Mouse (Mus musculus) embryonic facial prominence, embryonic 10.5 days (tissue): Measurements from ENCODE around the gene Prf1. TPM values are rescaled to one million over a fixed set of nuclear protein-coding genes. Genes with fewer than 3 reads are reported as not detected.

Experiments
- DNase-seq: peaks from one replicate; pipeline ENCODE4 v3.0.0-alpha.2; 2017; ENCODE audit warnings: low spot score
- H3K27ac ChIP-seq: fragments of 300-500 bp; sonication (generic); replicated peaks from 2 replicates; pipeline ENCODE4 v1.5.1; 2016; ENCODE audit warnings: mild to moderate bottlenecking
- H3K27me3 ChIP-seq: fragments of 300-500 bp; sonication (generic); replicated peaks from 2 replicates; pipeline ENCODE4 v1.6.1; 2016; ENCODE audit warnings: low read depth, mild to moderate bottlenecking; ENCODE audit not compliant: poor library complexity, severe bottlenecking
- H3K36me3 ChIP-seq: fragments of 300-500 bp; sonication (generic); replicated peaks from 2 replicates; pipeline ENCODE4 v1.6.1; 2016; ENCODE audit warnings: mild to moderate bottlenecking, moderate library complexity
- H3K4me1 ChIP-seq: fragments of 300-500 bp; sonication (generic); 2 replicates; pipeline ENCODE4 v1.6.1; 2016
- H3K4me3 ChIP-seq: fragments of 300-500 bp; sonication (generic); 2 replicates; pipeline ENCODE4 v1.5.1; 2016; ENCODE audit warnings: mild to moderate bottlenecking, moderate library complexity
- H3K9me3 ChIP-seq: fragments of 300-500 bp; sonication (generic); 2 replicates; pipeline ENCODE4 v1.6.1; 2016; ENCODE audit warnings: mild to moderate bottlenecking
- WGBS: fragments of 180-500 bp; shearing (Covaris S2); methylation state at CpG from one replicate; pipeline ENCODE4 v1.1.7; 2016; 5-methylcytosine and 5-hydroxymethylcytosine counted together
- polyA plus RNA-seq: library from polyadenylated mRNA; unstranded; fragments of >200 nt; fragmentation: Nextera tagmentation; extraction: Ambion mirVana; gene quantifications from 2 replicates; pipeline ENCODE4 v1.2.1, GENCODE M21; 2016

Prf1 gene
- polyA plus RNA-seq, 1 experiment from 2014 or later = not detected

DNA sequence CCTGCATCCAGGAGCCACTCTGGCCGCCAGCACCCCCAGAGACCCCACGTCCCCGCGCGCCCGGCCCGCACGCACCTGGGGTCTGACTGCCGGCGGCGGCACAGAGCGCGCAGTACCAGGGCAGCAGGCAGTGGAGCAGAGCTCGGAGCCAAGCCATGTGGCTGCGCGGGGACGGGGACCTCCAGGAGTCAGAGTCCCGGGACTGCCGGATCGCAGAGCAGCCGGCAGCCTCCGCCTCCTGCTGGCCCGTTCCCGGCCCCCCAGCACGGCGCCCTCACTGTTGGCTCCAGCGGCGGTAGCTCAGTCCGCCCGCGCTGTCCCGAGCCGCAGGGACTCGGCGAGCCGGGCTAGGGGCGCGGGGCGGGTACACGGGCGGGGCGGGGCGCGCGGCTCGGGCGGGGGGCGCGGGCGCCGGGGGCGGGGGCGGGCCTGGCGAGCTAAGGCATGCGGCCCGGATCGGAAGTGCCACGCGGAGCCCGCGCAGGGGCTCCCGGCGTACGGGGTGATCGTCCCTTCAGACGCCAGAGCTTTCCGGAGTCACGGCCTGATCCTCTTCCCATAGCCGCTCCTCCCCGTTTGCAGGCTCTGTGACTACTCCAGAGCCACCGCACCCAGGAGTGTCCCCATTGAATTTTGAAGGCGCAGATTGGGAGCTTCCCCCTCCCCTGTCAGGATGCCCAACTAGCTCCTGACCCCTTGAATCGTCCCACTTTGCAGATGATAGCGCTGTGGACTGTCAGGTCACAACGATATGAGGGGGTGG is 24.4 kb upstream of the Prf1 start, which contains the start of gene Adamts14:
TSS of gene Adamts14 (minus strand) at position 358 of the 763 bp plus-strand sequence.
- H3K27ac ChIP-seq = peak within 1 kb of the TSS; percentile 85
- H3K4me1 ChIP-seq = peaks cover 58% of the 10 kb centered on the region
- H3K36me3 ChIP-seq = no peaks in the 10 kb centered on the region
- peaks cover 48% of the 10 kb centered on the region for H3K27me3 ChIP-seq
- DNase-seq = peak; percentile 73
- H3K4me3 ChIP-seq = peak within 1 kb of the TSS; percentile 71
- WGBS = under 1% methylated on average over 67 of the region's 75 CpGs
- H3K9me3 ChIP-seq = no peaks in the 10 kb centered on the region

DNA sequence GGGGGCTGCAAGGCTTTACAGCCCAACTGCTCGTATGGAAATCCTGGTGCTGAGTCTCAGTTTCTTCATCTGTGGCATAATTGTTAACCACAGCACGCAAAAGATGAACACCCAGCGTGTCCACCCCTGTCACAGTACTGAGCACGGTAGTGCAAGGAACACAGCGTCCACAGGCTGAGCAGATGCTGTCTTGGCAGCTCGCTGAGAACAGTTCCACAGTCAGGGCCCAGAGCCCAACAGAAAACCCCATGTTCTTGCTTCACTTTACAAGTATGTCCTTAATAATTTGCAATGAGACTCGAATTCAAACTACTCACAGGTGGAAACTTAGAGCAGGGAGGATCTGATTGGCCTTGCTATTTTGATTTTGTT is 23.8 kb upstream of the Prf1 start:
- Histone ChIP-seq H3K36me3 (no peaks in the 10 kb centered on the region), H3K27ac (peak overlapping the region; percentile 85; the same call in 1 of the 2 replicates), H3K4me3 (peak overlapping the region; percentile 71), H3K27me3 (peaks cover 48% of the 10 kb centered on the region), H3K4me1 (peaks cover 58% of the 10 kb centered on the region), H3K9me3 (no peaks in the 10 kb centered on the region)
- 48% methylated on average over 7 of the region's 7 CpGs for WGBS
- no peak for DNase-seq

DNA sequence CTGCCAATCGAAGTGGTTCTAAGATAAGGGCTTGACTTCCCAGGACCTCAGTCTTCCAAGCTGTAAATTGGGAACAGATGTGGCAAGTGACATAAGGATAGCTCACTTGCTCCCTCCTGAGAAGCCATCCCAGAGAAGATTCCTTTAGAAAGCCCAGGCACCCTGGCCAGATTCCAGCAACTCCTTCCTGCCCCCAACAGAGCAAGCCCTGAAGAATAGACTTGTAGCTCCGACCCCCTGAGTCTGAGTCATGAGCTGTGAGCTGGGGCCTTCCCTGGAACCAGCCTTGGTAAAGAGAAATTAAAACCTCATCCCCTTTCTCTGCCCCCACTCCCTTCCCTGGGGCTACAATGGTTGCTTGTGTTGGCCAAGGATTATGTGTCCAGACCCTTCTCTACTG is 23.1 kb upstream of the Prf1 start:
- H3K27ac ChIP-seq = no peak overlapping the region
- no peak overlapping the region for H3K4me3 ChIP-seq
- DNase-seq = no peak
- 58% methylated on average over 2 of the region's 2 CpGs for WGBS
- peaks cover 48% of the 10 kb centered on the region for H3K27me3 ChIP-seq
- H3K9me3 ChIP-seq = no peaks in the 10 kb centered on the region
- no peaks in the 10 kb centered on the region for H3K36me3 ChIP-seq
- peaks cover 54% of the 10 kb centered on the region for H3K4me1 ChIP-seq

DNA sequence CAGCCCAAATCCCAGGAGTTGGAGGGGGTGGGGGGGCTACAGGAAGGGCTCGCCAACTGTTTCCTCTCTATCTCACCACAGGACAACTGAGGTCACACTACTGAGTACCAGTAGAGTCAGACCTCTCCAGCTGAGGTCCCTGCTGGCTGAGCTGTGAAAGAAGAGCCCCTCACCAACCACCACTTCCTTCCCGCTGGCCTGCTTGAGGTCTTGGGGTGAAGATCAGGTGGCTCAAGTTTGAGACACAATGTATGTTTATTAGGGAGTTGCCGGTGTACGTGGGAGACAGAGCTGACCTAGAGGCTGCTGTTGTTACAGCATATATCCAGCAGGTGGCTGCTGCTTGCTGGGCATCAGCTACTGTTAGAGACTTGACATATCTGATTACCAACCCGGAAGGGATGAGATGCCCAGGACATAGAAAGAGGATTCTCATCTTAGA is 21.9 kb upstream of the Prf1 start:
- peak overlapping the region; percentile 19; the same call in 1 of the 2 replicates for H3K4me3 ChIP-seq
- no peaks in the 10 kb centered on the region for H3K36me3 ChIP-seq
- H3K4me1 ChIP-seq = peaks cover 47% of the 10 kb centered on the region
- peaks cover 46% of the 10 kb centered on the region for H3K27me3 ChIP-seq
- no peak overlapping the region for H3K27ac ChIP-seq
- WGBS = 5% methylated on average over 5 of the region's 5 CpGs
- peak; percentile 62 for DNase-seq
- H3K9me3 ChIP-seq = no peaks in the 10 kb centered on the region

DNA sequence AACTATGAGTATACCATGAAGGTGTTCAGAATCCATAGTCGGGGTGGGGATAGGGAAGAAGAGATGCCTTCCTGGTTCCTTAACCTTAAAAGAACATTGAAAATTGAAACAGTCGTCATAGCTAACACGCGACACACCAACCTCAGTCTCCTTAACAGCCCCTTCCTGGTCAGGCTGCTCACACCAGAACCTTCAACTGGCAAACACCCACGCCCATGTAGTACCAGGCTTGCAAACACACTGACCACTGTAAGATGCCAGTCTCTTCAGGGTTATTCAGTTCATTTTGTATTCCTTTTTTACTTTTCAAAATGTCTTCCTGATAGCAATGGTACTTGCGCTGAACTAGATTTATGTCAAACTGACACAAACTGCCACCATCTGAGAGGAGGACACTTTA is 20.6 kb upstream of the Prf1 start:
- DNase-seq = no peak
- H3K27ac ChIP-seq = no peak overlapping the region
- 94% methylated on average over 6 of the region's 6 CpGs for WGBS
- no peaks in the 10 kb centered on the region for H3K9me3 ChIP-seq
- no peak overlapping the region for H3K4me3 ChIP-seq
- peaks cover 41% of the 10 kb centered on the region for H3K4me1 ChIP-seq
- H3K27me3 ChIP-seq = peaks cover 36% of the 10 kb centered on the region
- H3K36me3 ChIP-seq = no peaks in the 10 kb centered on the region

DNA sequence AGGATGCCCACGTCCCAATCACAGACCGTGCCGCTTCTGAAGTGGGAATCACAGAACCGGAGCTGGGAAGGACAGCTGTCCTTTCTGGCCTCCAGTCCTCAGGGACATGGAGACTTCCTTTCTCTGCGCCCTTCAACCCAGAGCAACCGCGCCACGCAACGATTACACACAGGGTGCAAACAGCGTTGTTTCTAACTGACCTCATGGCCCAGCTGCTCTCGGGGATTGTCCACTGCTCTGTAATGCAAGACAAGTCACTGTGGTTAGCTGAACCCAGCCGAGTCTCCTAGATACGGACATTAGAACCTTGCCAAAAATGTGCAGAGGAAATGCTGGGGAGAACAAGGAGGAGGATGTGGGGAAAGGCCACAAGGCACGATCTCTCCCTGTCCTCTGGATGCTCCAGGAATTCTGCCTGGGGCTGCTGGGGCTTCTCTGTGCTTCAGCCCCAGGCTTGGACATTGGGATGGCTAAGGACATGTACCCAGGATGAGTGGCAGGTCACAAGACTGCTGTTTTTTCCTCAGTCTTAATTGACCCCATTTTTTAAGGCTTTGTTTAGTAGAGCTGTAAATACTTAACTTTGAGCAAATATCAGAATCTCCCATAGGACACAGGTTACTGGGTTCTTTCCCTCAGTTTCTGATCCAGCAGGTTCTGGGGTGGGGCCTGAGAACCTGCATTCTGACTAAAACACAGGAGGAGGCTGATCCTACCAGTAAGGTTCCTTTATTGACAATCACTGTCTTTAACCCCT is 19.5 kb upstream of the Prf1 start:
- DNase-seq = no peak
- Histone ChIP-seq H3K4me3 (no peak overlapping the region), H3K36me3 (no peaks in the 10 kb centered on the region), H3K27ac (no peak overlapping the region), H3K4me1 (peaks cover 30% of the 10 kb centered on the region), H3K9me3 (no peaks in the 10 kb centered on the region), H3K27me3 (peaks cover 26% of the 10 kb centered on the region)
- 63% methylated on average over 14 of the region's 14 CpGs for WGBS

DNA sequence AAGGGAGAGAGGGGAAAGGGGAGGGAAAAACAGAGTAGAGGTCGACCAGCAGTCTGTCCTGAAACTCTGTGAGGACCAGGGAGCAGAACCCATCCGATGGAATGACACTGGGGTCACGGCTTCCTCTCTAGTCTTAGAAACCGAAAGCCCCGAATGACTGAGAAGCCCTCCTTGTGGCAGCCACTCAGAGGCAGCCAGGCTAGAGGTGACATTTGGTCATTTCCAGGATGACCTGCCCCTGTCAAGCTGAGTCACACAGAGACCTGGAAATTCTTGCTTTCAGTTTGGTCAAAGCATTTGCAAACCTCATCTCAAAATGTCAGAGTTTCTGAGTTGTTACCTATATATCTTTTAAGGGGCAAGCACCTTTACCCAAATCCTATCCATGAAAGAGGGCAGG is 16.5 kb upstream of the Prf1 start:
- no peak for DNase-seq
- Histone ChIP-seq H3K36me3 (no peaks in the 10 kb centered on the region), H3K4me1 (peaks cover 6% of the 10 kb centered on the region), H3K27me3 (no peaks in the 10 kb centered on the region), H3K4me3 (no peak overlapping the region), H3K9me3 (no peaks in the 10 kb centered on the region), H3K27ac (no peak overlapping the region)
- WGBS = 74% methylated on average over 5 of the region's 5 CpGs

DNA sequence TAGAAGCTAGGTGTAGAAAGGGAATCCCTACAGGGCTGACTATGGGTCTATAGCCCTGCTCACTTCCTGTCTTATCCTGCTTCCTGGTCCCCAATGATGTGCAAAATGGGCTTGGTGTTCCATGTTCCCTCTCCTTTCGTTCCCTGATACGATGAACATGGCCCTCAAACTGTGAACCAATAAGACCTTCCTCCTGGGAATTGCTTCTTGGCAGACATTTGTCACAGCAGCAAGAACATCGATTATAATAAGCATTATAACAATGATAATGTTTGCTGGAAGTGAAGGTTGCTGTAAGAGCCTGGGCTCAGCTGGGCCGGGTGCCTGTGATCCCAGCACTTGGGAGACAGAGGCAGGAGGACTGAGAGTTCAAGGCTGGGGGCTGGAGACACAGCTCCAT is 13.3 kb upstream of the Prf1 start:
- Histone ChIP-seq H3K4me1 (0 out of 2 replicates have a peak, but pooled peaks cover 4% of the 10 kb centered on the region), H3K4me3 (no peak overlapping the region), H3K9me3 (no peaks in the 10 kb centered on the region), H3K27me3 (no peaks in the 10 kb centered on the region), H3K36me3 (no peaks in the 10 kb centered on the region), H3K27ac (no peak overlapping the region)
- no peak for DNase-seq
- WGBS = 88% methylated on average over 4 of the region's 4 CpGs

DNA sequence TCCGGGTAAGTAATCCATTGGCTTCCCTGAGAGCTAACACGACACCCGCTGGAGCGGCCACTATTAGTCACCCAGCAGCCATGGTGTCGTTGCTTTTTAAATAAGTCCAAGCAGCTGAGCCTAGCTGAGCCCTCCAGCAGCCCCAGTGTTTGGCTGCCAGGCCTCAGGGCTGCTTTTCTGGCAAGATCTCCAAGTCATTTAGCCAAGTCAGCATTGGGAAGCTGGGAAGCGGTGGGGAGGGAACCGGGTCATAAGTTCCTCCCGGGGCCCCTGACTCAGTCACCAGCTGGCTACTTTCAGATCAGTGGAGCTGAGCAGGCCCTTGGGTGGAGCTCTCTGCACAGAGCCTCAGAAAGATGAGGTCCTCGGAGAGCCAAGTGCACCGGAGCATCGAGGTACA is 12.4 kb upstream of the Prf1 start:
- Histone ChIP-seq H3K9me3 (no peaks in the 10 kb centered on the region), H3K4me3 (no peak overlapping the region), H3K27ac (no peak overlapping the region), H3K27me3 (no peaks in the 10 kb centered on the region), H3K36me3 (no peaks in the 10 kb centered on the region), H3K4me1 (0 out of 2 replicates have a peak, but pooled peaks cover 4% of the 10 kb centered on the region)
- no peak for DNase-seq
- WGBS = 85% methylated on average over 11 of the region's 11 CpGs

DNA sequence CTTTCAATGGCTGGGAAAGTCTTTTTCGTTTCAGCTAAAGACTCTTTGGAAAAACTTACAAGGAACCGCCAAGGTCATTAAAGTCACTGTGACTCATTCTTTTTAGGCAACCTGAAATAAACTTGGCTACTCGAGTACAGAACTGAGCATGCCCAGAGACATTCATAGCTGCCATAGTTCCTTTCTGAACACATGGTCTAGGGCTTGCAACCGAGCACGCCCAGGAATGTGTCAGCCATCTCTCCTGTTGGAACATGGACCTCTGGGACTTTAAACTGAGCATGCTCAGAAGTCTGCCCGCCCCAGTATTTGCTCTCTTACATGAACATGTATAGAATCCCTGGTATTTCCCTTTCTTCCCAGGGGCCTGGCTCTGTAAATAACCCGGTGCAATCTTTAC is 11.4 kb upstream of the Prf1 start:
- H3K36me3 ChIP-seq = no peaks in the 10 kb centered on the region
- no peaks in the 10 kb centered on the region for H3K27me3 ChIP-seq
- WGBS = 81% methylated on average over 7 of the region's 7 CpGs
- no peak overlapping the region for H3K27ac ChIP-seq
- 0 out of 2 replicates have a peak, but pooled peaks cover 4% of the 10 kb centered on the region for H3K4me1 ChIP-seq
- no peaks in the 10 kb centered on the region for H3K9me3 ChIP-seq
- H3K4me3 ChIP-seq = no peak overlapping the region
- DNase-seq = no peak

DNA sequence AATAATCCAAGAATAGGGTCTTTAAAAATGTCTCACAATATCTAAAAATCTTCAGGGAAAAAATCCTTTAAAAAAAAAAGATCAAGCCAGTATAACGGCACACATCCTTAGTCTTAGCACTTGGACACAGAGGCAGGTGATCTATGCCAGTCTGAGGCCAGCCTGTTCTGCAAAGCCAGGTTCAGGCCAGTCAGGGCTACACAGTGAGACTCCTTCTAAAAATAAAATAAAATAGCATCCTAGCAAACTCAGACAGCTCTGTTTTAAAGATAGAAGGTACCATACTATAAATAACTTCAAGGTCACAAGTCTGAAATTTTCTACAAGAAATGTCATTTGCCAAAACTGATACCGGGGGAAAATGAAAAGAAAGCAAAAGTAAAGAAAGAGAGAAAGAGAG is 7.6 kb upstream of the Prf1 start:
- 90% methylated on average over 2 of the region's 2 CpGs for WGBS
- DNase-seq = no peak

DNA sequence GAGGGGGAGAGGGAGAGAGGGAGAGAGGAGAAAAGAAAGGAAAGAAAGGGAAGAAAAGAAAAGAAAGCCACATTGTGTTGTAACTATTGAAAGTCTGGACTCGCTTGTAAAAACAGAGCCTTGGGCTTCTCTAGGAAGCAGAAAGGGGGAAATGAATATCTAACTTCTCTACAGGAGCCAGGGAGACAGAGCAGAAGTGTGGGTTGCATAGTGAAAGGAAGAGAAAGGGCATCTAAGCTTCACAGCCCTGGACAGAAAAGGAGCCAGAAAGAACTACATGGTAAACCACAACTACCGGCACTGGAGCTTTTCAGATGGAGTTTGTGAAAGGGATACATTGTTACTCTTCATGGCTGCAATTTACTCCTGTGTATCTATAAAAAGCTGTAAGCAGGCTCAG is 7.2 kb upstream of the Prf1 start:
- Histone ChIP-seq H3K27me3 (no peaks in the 10 kb centered on the region), H3K27ac (no peak overlapping the region), H3K4me1 (0 out of 2 replicates have a peak, but pooled peaks cover 4% of the 10 kb centered on the region), H3K9me3 (no peaks in the 10 kb centered on the region), H3K36me3 (no peaks in the 10 kb centered on the region), H3K4me3 (no peak overlapping the region)
- no peak for DNase-seq
- WGBS = 53% methylated on average over 2 of the region's 2 CpGs

More for the DNA sequence above, 7.6 kb upstream of the Prf1 start:
- Histone ChIP-seq H3K4me3 (no peak overlapping the region), H3K27ac (no peak overlapping the region), H3K36me3 (no peaks in the 10 kb centered on the region), H3K9me3 (no peaks in the 10 kb centered on the region), H3K4me1 (0 out of 2 replicates have a peak, but pooled peaks cover 4% of the 10 kb centered on the region), H3K27me3 (no peaks in the 10 kb centered on the region)

DNA sequence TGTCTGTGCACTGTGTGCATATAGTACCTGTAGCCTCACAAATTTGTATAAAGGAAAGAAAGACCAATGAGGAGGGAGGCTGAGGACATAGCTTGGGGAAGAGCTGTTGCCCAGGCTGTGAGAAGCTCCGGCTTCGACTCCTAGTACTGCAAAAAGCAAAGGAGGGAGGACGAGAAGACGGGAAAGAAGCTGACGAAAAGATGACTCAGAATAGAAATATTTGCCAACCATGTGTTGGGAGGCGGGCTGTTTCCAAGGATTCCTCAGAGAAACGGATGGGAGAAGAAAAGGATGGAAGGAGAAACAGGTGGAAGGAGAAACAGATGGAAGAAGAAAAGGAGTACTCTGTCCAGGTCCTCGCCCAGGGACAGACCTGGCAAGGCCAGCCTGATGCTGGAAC is 3.4 kb upstream of the Prf1 start:
- H3K4me3 ChIP-seq = no peak overlapping the region
- 86% methylated on average over 8 of the region's 8 CpGs for WGBS
- H3K27me3 ChIP-seq = no peaks in the 10 kb centered on the region
- no peak overlapping the region for H3K27ac ChIP-seq
- no peaks in the 10 kb centered on the region for H3K4me1 ChIP-seq
- no peaks in the 10 kb centered on the region for H3K36me3 ChIP-seq
- H3K9me3 ChIP-seq = no peaks in the 10 kb centered on the region
- DNase-seq = no peak
